Mouse (Mus musculus): ENCODE measurements around the gene Zfp74.

DNA sequence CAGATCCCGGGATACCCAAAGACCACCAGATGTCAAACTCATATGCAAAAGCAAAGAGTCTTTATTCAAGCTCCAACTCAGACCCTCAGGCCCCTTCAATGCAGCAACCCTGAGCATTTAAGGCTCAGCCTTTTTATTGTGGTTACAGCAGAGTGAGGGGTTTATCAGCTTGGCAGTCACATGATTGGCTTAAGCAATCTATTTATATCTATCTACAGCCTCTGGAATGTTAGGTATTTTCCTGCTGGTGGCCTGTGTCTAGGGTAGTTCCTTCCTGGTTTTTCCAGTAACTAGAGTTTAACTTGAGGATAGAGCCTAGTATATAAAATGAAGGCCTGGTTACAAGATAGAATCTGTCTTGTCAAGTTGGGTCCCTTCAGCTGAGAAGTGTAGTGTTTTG lies 26.9 kb upstream of the Zfp74 start:
- TF ChIP-seq FLI1 (IDR thresholded peaks at IDR 0.05; ENCODE audit: low read length) (no peak), GATA1 (IDR thresholded peaks at IDR 0.05; ENCODE audit: borderline replicate concordance, low read length) (no peak)

Measured in megakaryocyte, embryonic 14.5 days (primary cell).